ENCODE assay signal across 18 mouse cellular contexts in genomic region chr13:21943644-21944043, GRCm38 (mm10). TPM values are rescaled to one million over a fixed set of nuclear protein-coding genes. Genes with fewer than 3 reads are reported as not detected.
"Had no signal": no experiment of that assay in that cellular context is flagged by ENCODE, and none has a peak within 500 bp of the region (broad histone marks: within the 10 kb centered on the region; RNA-seq: fewer than 3 reads in every experiment).

No protein-coding gene starts in this region.

- H3K27ac ChIP-seq: kidney, embryonic 15.5 days; midbrain, embryonic 12.5 days; stomach, postnatal 0 days had no signal

- H3K9me3 ChIP-seq: kidney, embryonic 15.5 days; midbrain, embryonic 12.5 days had no signal

- DNase-seq: kidney, adult 2 months; kidney, postnatal 14 days; left cerebral cortex, postnatal 4 days; right cerebral cortex, postnatal 25 days; thymus, postnatal 36 days had no signal

- H3K4me3 ChIP-seq: midbrain, embryonic 12.5 days had no signal

- H3K27me3 ChIP-seq: kidney, embryonic 15.5 days; midbrain, embryonic 12.5 days had no signal

RNA-seq across cellular contexts. Expression of gene Pom121l2, which starts 37.4 kb away (rescaled TPM):
- total RNA-seq: layer of hippocampus, adult 8-10 months; left cerebral cortex, adult 18-20 months; left cerebral cortex, postnatal 10 days; megakaryocyte-erythroid progenitor cell, adult 5-6 weeks had no signal
- polyA plus RNA-seq: large intestine, adult 2 months; liver, embryonic 11.5 days; liver, embryonic 16.5 days; midbrain, embryonic 12.5 days; midbrain, embryonic 16.5 days; neural tube, embryonic 14.5 days; small intestine, adult 2 months; stomach, postnatal 0 days had no signal
